Mouse (Mus musculus) E14TG2a.4 (cell line): Measurements from ENCODE around the gene Efcab6.

Experiments used
- H3K27me3 ChIP-seq: 2 replicates; pipeline ENCODE4 v1.6.1; 2014; ENCODE audit warnings: low read length, control low read depth; ENCODE audit not compliant: insufficient read depth
- H3K36me3 ChIP-seq: 2 replicates; pipeline ENCODE4 v1.6.1; 2014; ENCODE audit warnings: low read length, control low read depth; ENCODE audit not compliant: insufficient read depth
- H3K4me1 ChIP-seq: replicated peaks from 2 replicates; pipeline ENCODE4 v1.6.1; 2014; ENCODE audit warnings: low read depth, low read length, control low read depth
- H3K4me3 ChIP-seq: replicated peaks from 2 replicates; pipeline ENCODE4 v1.5.1; 2014; ENCODE audit warnings: mild to moderate bottlenecking, low read length
- H3K9me3 ChIP-seq: 2 replicates; pipeline ENCODE4 v1.6.1; 2014; ENCODE audit warnings: low read length, control low read depth
- CTCF ChIP-seq: conservative IDR thresholded peaks from 2 replicates; pipeline ENCODE4 v1.5.1; 2014; ENCODE audit warnings: low read length
- NANOG ChIP-seq: IDR thresholded peaks from 2 replicates; pipeline ENCODE4 v1.6.1; 2014; ENCODE audit warnings: borderline replicate concordance, low read length, mixed read lengths
- POU5F1 ChIP-seq: IDR thresholded peaks from 2 replicates; pipeline ENCODE4 v1.6.1; 2014; ENCODE audit warnings: low read length, borderline replicate concordance

The Efcab6 gene

GRCm38 (mm10) chr15:83845734-83846133 is 219.4 kb downstream of the Efcab6 start:
- Histone ChIP-seq H3K9me3 (no peaks in the 10 kb centered on the region), H3K27me3 (peaks cover 20% of the 10 kb centered on the region), H3K4me3 (no peak overlapping the region), H3K4me1 (peaks cover 5% of the 10 kb centered on the region), H3K36me3 (no peaks in the 10 kb centered on the region)
- TF ChIP-seq NANOG (no peak), CTCF (no peak), POU5F1 (no peak)

- Histone ChIP-seq H3K9me3 (no peaks in the 10 kb centered on the region), H3K4me3 (no peak overlapping the region), H3K27me3 (peaks cover 29% of the 10 kb centered on the region), H3K4me1 (peaks cover 7% of the 10 kb centered on the region), H3K36me3 (no peaks in the 10 kb centered on the region)
- TF ChIP-seq POU5F1 (no peak), NANOG (no peak), CTCF (no peak)
These were observed 222.0 kb downstream of the Efcab6 start for GRCm38 (mm10) chr15:83842915-83843789.

DNA sequence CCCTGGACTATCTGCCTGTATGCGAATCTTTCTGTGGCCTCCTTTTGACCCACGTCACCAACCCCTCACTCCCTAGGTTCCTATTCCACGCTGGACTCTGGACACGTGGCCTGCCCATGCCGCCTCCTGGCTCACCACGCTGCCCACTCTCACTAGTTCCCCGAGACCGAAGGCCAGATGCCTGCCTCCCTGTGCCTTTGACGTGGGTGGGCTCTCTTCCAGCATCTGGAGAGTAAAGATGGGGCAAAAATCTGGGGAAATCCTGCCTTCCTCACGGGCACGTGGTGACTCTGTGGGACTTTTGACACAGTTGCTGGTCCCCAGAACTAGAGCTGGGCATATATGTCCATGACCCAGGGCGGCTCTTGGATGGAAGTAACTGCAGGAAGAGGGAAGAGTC is 222.8 kb downstream of the Efcab6 start:
- Histone ChIP-seq H3K4me3 (no peak overlapping the region), H3K36me3 (no peaks in the 10 kb centered on the region)
- TF ChIP-seq POU5F1 (no peak), CTCF (no peak), NANOG (no peak)

DNA sequence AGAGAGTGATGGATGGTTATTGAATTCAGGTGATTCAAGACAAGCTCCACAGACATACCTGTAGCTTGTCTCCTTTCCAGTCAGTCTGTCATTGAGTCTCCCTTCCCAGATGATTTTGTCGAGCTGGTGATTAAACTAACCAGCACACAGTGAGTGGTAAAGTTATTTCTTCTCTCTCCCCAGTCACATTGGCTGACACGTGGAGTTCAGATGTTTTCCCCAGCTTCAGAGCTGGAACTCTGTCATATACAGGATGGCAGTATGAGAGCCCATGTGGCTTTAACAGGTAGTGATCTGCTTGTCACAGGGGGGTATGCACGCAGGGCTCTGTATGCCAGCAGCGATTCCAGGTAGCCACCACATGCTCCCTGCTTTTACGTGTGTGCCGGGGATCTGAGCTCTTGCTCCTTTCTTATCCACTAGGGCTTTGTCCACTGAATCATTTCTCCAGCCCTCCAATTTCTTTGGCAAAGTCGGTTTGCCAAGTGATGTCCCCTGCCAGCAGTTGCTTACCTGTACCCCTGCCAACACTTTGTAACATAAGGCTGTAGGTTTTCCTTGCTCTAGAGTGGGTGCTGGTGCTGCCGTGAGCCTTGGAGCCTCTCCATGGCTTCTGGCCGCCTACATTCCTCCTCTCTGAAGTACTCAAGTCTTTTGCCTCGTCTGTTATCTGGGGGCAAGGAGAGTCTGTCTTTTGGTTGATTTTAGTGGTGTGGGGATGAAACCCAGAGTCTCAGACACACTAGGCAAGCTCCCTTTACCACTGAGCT is 224.0 kb downstream of the Efcab6 start:
- Histone ChIP-seq H3K4me3 (no peak overlapping the region), H3K27me3 (peaks cover 29% of the 10 kb centered on the region), H3K4me1 (peaks cover 11% of the 10 kb centered on the region), H3K36me3 (no peaks in the 10 kb centered on the region), H3K9me3 (no peaks in the 10 kb centered on the region)
- TF ChIP-seq POU5F1 (no peak), CTCF (no peak), NANOG (no peak)

More for the DNA sequence above, 222.8 kb downstream of the Efcab6 start:
- Histone ChIP-seq H3K4me1 (peaks cover 13% of the 10 kb centered on the region), H3K27me3 (peaks cover 29% of the 10 kb centered on the region), H3K9me3 (no peaks in the 10 kb centered on the region)

- no peaks in the 10 kb centered on the region for H3K36me3 ChIP-seq
- TF ChIP-seq NANOG, result no peak
- no peak for TF ChIP-seq POU5F1
- no peak for TF ChIP-seq CTCF
- peaks cover 4% of the 10 kb centered on the region; the same call in 1 of the 2 replicates for H3K27me3 ChIP-seq
- no peaks in the 10 kb centered on the region for H3K4me1 ChIP-seq
- peaks cover 17% of the 10 kb centered on the region for H3K9me3 ChIP-seq
- no peak overlapping the region for H3K4me3 ChIP-seq
These were observed 232.9 kb downstream of the Efcab6 start for GRCm38 (mm10) chr15:83832265-83832664.

DNA sequence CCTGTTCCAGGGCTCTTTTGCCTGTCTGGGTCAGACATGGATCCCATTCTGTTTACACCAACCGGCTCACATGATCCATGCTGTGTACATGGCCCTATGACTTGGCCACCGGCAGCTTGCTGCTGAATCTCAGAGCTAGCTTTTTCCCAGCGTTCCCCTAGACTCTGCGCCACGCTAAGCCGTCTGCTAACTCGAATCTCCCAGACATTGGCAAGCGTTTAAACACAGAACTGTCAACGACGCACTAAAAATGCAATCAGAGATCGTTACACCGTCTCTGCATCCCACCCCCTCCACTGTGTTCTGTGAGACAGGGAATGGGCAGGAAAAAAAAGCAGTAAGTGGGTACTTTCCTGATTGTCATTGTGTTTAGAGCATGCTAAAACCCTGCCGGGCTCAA is 236.0 kb downstream of the Efcab6 start:
- H3K36me3 ChIP-seq, result no peaks in the 10 kb centered on the region
- H3K4me1 ChIP-seq, result no peaks in the 10 kb centered on the region
- no peak overlapping the region for H3K4me3 ChIP-seq
- H3K27me3 ChIP-seq, result peaks cover 4% of the 10 kb centered on the region; the same call in 1 of the 2 replicates
- H3K9me3 ChIP-seq, result peaks cover 15% of the 10 kb centered on the region
- no peak for TF ChIP-seq CTCF

DNA sequence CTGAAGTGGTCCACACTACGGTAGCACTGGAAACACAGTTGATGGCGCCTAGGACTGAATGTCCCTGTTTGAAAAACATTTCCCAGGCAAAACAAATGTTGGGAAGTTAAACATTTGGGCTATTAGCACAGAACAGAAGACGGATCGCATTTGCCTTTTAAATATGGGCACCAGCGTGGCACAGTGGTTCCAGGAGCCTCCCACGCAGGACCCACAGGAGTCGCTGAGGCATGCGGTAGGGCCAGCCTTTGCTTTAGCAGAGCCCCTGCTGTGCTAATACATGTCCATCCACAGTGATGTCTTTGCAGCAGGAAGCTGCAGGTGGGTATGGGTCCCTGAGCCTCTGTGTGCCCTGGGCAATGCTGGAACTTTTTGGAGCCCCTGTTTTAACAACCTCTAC is 237.2 kb downstream of the Efcab6 start:
- peaks cover 9% of the 10 kb centered on the region for H3K9me3 ChIP-seq
- peaks cover 4% of the 10 kb centered on the region; the same call in 1 of the 2 replicates for H3K27me3 ChIP-seq
- no peak overlapping the region for H3K4me3 ChIP-seq
- H3K4me1 ChIP-seq, result 0 out of 2 replicates have a peak, but pooled peaks cover 1% of the 10 kb centered on the region
- H3K36me3 ChIP-seq, result no peaks in the 10 kb centered on the region
- no peak for TF ChIP-seq POU5F1
- no peak for TF ChIP-seq CTCF
- no peak for TF ChIP-seq NANOG
